Mouse (Mus musculus) hindbrain, embryonic 11.5 days (tissue): ENCODE results near the gene Micall1. TPM values are rescaled to one million over a fixed set of nuclear protein-coding genes. Genes with fewer than 3 reads are reported as not detected.
A peak's percentile ranks its signal among the peaks of the same experiment; 100 is the strongest.

Source experiments
- ATAC-seq: fragments of 200-750 bp; cut with Nextera tagmentation; 2 replicates; pipeline ENCODE4 v1.8.0; 2017; ENCODE audit warnings: mild to moderate bottlenecking, moderate TSS enrichment, moderate library complexity; ENCODE audit not compliant: low FRiP score
- DNase-seq: peaks from one replicate; pipeline ENCODE4 v3.0.0-alpha.2; 2015; ENCODE audit warnings: low spot score
- H3K27ac ChIP-seq: fragments of 300-500 bp; sonication (generic); 2 replicates; pipeline ENCODE4 v1.5.1; 2014; ENCODE audit warnings: mild to moderate bottlenecking, low read depth, low read length
- H3K27me3 ChIP-seq: fragments of 300-500 bp; sonication (generic); 2 replicates; pipeline ENCODE4 v1.6.1; 2014; ENCODE audit warnings: mild to moderate bottlenecking, low read length, moderate library complexity, mixed read lengths; ENCODE audit not compliant: control insufficient read depth, insufficient read depth
- H3K36me3 ChIP-seq: fragments of 300-500 bp; sonication (generic); 2 replicates; pipeline ENCODE4 v1.6.1; 2014; ENCODE audit warnings: mild to moderate bottlenecking, low read length, moderate library complexity, mixed read lengths; ENCODE audit not compliant: control insufficient read depth, insufficient read depth
- H3K4me1 ChIP-seq: fragments of 300-500 bp; sonication (generic); replicated peaks from 2 replicates; pipeline ENCODE4 v1.6.1; 2014; ENCODE audit warnings: low read length, mixed read lengths; ENCODE audit not compliant: control insufficient read depth, insufficient read depth
- H3K4me2 ChIP-seq: fragments of 300-500 bp; sonication (generic); replicated peaks from 2 replicates; pipeline ENCODE4 v1.6.1; 2014; ENCODE audit warnings: mild to moderate bottlenecking, low read depth, low read length
- H3K4me3 ChIP-seq: fragments of 300-500 bp; sonication (generic); 2 replicates; pipeline ENCODE4 v1.5.1; 2014; ENCODE audit warnings: low read depth, low read length
- H3K9ac ChIP-seq: fragments of 300-500 bp; sonication (generic); 2 replicates; pipeline ENCODE4 v1.6.1; 2014; ENCODE audit warnings: low read depth, low read length
- H3K9me3 ChIP-seq: fragments of 300-500 bp; sonication (generic); 2 replicates; pipeline ENCODE4 v1.6.1; 2016; ENCODE audit warnings: low read length; ENCODE audit not compliant: control insufficient read depth
- WGBS: fragments of 180-500 bp; shearing (Covaris S2); extraction: QIAGEN DNeasy Blood & Tissue Kit; methylation state at CpG from one replicate; pipeline ENCODE4 v1.1.7; 2014; 5-methylcytosine and 5-hydroxymethylcytosine counted together
- polyA plus RNA-seq: library from polyadenylated mRNA; unstranded; fragments of >200 nt; fragmentation: Nextera tagmentation; extraction: Ambion mirVana; gene quantifications from 2 replicates; pipeline ENCODE4 v1.2.1, GENCODE M21; 2014

The Micall1 gene
- polyA plus RNA-seq, 1 experiment from 2014 or later: 7.2 TPM

DNA sequence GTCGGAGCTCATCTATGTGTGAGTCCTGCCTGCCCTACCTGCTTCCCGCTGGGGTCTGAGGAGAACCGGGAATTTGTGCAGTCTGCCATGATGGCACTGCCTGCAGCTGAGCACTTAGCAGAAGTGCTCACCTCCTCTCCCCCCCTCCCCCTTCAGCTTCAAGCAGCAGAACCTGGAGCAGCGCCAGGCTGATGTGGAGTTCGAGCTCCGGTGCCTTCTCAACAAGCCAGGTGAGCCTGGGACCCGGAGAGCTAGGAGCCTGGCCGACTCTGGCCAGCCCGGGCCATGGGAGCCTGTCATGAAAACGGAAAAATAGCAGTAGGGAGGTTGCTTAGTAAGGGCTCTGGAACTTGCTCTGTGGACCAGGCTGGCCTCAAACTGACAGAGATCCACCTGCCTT lies 22.1 kb downstream of the Micall1 start:
- Histone ChIP-seq H3K27ac (no peak overlapping the region), H3K4me3 (no peak overlapping the region), H3K9me3 (no peaks in the 10 kb centered on the region), H3K36me3 (peaks cover 10% of the 10 kb centered on the region), H3K4me2 (no peak overlapping the region), H3K9ac (no peak overlapping the region), H3K27me3 (no peaks in the 10 kb centered on the region), H3K4me1 (no peaks in the 10 kb centered on the region)
- no peak for DNase-seq
- WGBS: 85% methylated on average over 10 of the region's 10 CpGs
- no peak for ATAC-seq

DNA sequence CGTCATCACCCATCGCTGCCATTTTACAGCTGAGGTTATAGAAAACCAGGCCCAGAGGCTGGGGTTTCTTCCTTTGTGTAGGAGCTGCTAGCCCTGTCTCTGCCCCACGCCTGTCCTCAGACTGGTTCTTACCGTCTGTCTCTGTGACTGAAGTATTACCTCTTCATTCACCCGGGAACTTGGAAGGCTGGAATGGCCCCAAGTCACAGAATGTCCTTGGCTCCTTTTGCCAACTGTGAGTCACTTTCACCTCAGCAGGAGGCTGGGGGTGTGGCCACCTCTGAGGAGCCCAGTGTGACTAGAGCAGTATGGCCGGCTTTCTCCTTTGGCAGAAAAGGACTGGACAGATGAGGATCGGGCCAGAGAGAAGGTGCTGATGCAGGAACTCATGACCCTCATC lies 22.7 kb downstream of the Micall1 start:
- H3K27me3 ChIP-seq: no peaks in the 10 kb centered on the region
- H3K4me1 ChIP-seq: no peaks in the 10 kb centered on the region
- WGBS: 68% methylated on average over 7 of the region's 7 CpGs
- no peak overlapping the region for H3K27ac ChIP-seq
- H3K9me3 ChIP-seq: no peaks in the 10 kb centered on the region
- H3K4me2 ChIP-seq: no peak overlapping the region
- H3K36me3 ChIP-seq: peaks cover 10% of the 10 kb centered on the region
- ATAC-seq (no peak), DNase-seq (no peak)
- no peak overlapping the region for H3K4me3 ChIP-seq
- no peak overlapping the region for H3K9ac ChIP-seq

DNA sequence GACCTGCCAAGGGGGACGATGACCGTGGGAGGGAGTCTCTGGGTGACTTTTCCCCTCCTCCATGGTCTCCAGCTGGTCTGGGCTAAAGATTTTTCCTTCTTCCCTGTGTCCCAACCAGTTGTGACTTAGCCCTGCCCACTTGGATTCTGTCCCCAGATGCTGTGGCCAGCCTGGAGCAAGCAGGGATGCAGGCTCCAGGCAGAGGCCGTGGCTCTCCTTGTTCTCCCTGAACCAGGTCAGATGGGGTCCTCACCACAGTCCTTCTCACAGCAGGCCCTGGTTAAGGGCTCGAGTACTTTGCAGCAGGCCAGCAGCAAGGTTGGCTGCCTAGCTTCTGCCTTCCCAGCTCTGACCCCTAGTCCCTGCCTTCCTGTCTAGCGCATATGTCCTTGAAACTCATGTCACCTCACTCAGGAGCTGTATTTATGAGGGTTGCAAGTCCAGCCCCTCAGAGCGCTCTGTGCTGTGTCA lies 24.5 kb downstream of the Micall1 start:
- Histone ChIP-seq H3K27me3 (no peaks in the 10 kb centered on the region), H3K4me2 (no peak overlapping the region), H3K9ac (no peak overlapping the region), H3K4me1 (no peaks in the 10 kb centered on the region), H3K9me3 (no peaks in the 10 kb centered on the region), H3K4me3 (no peak overlapping the region), H3K27ac (no peak overlapping the region), H3K36me3 (peaks cover 5% of the 10 kb centered on the region; the same call in 1 of the 2 replicates)
- WGBS: 86% methylated on average over 6 of the region's 6 CpGs
- no peak for DNase-seq
- ATAC-seq: no peak

DNA sequence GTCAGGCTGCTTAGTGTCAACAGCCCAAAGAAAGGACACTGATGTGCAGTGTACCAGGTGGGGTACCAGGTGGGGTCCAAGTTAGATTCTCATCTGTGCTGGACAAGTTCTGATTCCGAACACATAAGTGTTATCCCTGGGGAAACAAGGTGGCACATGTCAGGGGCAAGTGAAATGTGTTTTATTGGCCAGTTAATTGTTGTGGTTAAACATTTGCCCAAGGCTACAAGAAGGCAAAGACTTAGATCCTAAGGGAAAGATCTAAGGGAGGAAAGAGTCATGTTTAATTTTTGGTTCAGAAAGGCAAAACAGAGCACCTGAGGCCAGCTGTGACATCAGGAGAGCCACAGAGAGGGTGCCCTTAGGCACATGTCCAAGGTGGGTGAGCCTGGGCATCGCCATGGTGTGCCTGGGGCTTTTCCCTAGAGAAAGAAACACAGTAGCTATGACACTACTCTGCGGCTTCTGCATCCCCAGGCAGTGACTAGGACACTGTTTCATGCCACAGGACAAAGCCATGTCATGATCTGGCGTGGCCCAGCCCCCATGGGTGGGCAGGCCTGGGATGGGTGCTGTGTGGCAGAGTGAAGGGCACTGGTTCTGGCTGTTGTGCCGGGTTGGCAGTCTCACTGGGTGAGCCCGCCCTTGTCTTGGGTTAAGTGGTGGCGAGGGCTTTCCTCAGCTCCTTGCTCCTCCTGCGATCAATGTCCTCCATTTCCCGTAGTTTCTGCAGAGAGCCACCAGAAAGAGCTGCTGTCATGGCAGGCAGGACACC lies 26.0 kb downstream of the Micall1 start:
- DNase-seq (no peak), ATAC-seq (no peak)
- Histone ChIP-seq H3K4me1 (no peaks in the 10 kb centered on the region), H3K9me3 (no peaks in the 10 kb centered on the region), H3K9ac (no peak overlapping the region), H3K4me3 (no peak overlapping the region), H3K36me3 (peaks cover 5% of the 10 kb centered on the region; the same call in 1 of the 2 replicates), H3K4me2 (no peak overlapping the region), H3K27ac (no peak overlapping the region), H3K27me3 (no peaks in the 10 kb centered on the region)
- 93% methylated on average over 9 of the region's 9 CpGs for WGBS

DNA sequence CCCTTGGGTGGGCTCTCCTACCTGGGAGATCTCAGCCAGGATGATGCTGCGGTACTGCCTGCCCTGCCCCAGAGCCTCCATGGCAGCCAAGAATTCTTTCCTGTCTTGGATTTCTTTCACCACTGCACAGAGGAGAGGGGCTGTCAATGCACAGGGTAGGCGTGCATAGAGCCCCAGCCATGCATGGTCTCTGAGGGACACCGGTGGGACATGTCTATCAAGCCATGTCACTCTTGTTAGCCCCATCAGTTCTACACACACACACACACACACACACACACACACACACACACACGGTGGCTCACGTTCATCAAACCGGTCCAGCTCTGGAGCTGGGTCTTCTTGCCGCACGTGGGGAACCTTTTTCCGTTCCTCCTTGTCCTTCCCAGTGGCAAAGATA lies 26.6 kb downstream of the Micall1 start:
- Histone ChIP-seq H3K27ac (no peak overlapping the region), H3K4me2 (no peak overlapping the region), H3K4me3 (no peak overlapping the region), H3K4me1 (no peaks in the 10 kb centered on the region), H3K9ac (no peak overlapping the region), H3K27me3 (no peaks in the 10 kb centered on the region), H3K36me3 (peaks cover 5% of the 10 kb centered on the region; the same call in 1 of the 2 replicates), H3K9me3 (no peaks in the 10 kb centered on the region)
- 80% methylated on average over 9 of the region's 9 CpGs for WGBS
- ATAC-seq: no peak
- no peak for DNase-seq

DNA sequence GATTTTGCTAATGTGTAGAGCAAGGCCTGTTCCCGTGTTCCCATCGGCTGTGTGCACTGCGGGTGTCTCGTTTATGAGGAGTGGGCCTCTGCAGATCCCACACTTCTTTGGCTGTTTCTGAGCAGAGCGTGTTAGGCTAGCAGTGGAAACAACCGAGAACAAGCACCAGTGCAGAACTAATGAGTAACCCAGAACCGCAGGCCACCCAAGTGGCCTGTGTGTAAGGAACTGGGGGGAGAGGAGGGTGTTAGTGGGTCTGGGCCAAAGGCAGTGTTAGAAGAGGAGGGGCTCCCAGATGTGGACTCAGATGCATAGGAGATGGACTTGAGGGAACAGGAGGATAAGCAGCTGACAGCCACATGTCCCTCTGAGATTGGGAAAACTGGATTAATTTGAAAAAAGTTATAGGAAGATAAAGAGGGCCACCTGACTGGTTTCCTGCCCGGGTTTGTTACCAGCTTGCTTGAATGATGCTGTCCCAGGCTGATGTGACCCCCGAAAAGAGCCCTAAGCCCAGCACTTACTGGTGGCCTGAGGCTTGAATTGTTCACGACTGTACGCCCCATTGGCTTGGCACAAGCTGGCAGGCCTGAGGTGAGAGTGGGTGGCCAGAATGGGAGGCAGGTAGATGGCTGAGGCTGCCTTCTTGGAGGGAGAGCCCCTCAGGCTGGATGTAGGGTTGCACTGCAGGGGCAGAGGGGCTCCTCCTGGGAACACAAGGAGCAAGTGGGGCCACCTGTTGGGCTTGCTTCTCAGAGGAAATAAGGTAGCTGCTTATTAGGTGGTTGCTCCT lies 27.3 kb downstream of the Micall1 start:
- WGBS: 65% methylated on average over 11 of the region's 11 CpGs
- Histone ChIP-seq H3K9me3 (no peaks in the 10 kb centered on the region), H3K4me3 (no peak overlapping the region), H3K9ac (no peak overlapping the region), H3K36me3 (peaks cover 5% of the 10 kb centered on the region; the same call in 1 of the 2 replicates), H3K27ac (no peak overlapping the region), H3K4me1 (no peaks in the 10 kb centered on the region), H3K27me3 (no peaks in the 10 kb centered on the region), H3K4me2 (no peak overlapping the region)
- ATAC-seq: no peak
- no peak for DNase-seq

DNA sequence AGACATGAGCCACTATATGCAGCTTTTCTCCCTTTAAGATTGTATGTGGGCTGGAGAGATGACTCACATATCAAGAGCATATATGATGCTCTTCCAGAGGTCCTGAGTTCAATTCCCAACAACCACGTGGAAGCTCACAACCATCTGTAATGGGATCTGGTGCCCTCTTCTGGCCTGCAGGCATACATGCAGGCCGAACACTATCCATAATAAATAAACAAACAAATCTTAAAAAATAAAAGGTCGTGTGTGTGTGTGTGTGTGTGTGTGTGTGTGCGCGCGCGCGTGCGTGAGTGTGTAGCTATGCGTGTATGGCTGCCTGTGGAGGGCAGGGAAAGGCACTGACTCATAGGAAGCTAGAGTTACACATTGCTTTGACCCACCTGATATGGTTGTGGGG lies 30.9 kb downstream of the Micall1 start:
- no peaks in the 10 kb centered on the region for H3K27me3 ChIP-seq
- H3K9me3 ChIP-seq: no peaks in the 10 kb centered on the region
- DNase-seq (no peak), ATAC-seq (no peak)
- 68% methylated on average over 10 of the region's 10 CpGs for WGBS
- no peak overlapping the region for H3K27ac ChIP-seq
- H3K36me3 ChIP-seq: no peaks in the 10 kb centered on the region
- H3K4me3 ChIP-seq: no peak overlapping the region
- no peak overlapping the region for H3K9ac ChIP-seq
- H3K4me1 ChIP-seq: 0 out of 2 replicates have a peak, but pooled peaks cover 2% of the 10 kb centered on the region
- H3K4me2 ChIP-seq: no peak overlapping the region

DNA sequence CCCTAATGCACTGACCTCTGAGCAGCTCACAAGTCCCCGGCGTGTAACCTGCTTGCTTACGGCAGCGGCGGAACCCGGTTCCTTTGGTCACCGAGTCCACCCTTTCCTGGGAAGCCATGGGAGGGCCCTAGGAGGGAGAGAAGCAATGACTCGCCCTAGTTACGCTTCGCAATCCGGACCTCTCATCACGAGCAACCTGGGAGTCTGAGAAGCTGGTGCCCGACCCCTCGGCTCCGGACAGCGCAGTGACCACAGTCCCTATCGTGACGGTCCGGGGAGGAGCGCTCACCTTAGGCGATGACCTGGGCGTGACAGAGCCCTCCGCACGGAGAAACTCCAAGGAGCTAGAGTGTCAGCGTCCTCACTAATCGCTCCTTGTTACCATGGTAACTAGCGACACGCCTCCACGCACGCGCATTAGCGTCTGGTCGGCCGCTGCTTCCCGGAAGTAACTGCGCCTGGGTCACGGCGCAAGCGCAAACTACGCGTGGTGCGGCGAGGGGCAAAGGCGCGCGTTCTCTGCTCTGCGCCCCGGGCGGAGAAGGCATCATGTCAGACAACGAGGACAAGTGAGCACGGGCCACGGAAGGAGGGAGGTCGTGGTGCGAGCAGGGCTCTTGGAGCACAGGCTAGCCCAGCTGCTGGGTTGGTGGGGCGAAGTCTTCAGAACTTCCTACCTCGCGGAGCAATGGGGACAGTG lies 32.3 kb downstream of the Micall1 start, which contains the start of the genes Polr2f and 1700088E04Rik:
Polr2f (plus strand) TSS at position 144 of the 700 bp plus-strand sequence.
1700088E04Rik (minus strand) TSS at position 388 of the 700 bp plus-strand sequence.
- under 1% methylated on average over 57 of the region's 57 CpGs for WGBS
- Histone ChIP-seq H3K36me3 (0 out of 2 replicates have a peak, but pooled peaks cover 3% of the 10 kb centered on the region), H3K27me3 (no peaks in the 10 kb centered on the region), H3K4me3 (peak within 1 kb of the TSS; percentile 77), H3K4me1 (0 out of 2 replicates have a peak, but pooled peaks cover 2% of the 10 kb centered on the region), H3K9ac (peak within 1 kb of the TSS; percentile 67), H3K27ac (no peak within 1 kb of the TSS), H3K4me2 (peak within 1 kb of the TSS; percentile 67), H3K9me3 (no peaks in the 10 kb centered on the region)
- peak; percentile 89 for ATAC-seq
- DNase-seq: peak; percentile 99
